Mouse (Mus musculus): Measurements from ENCODE around the gene Vmn1r66.
"Not testable (repeated sequence)": the region's sequence is repeated elsewhere in the genome, so short reads cannot be mapped to it uniquely, and the experiment has no call there.

Vmn1r66 gene

GRCm38 (mm10) chr7:10277906-10278305, at the start of gene Vmn1r66:
Gene Vmn1r66 (minus strand): TSS chr7:10278006.
- in situ Hi-C loops (cut with MboI), result no loop called here

- in situ Hi-C loops (cut with MboI), result not testable (repeated sequence)
Observed at GRCm38 (mm10) chr7:10325462-10325861, 47.7 kb upstream of the Vmn1r66 start.

DNA sequence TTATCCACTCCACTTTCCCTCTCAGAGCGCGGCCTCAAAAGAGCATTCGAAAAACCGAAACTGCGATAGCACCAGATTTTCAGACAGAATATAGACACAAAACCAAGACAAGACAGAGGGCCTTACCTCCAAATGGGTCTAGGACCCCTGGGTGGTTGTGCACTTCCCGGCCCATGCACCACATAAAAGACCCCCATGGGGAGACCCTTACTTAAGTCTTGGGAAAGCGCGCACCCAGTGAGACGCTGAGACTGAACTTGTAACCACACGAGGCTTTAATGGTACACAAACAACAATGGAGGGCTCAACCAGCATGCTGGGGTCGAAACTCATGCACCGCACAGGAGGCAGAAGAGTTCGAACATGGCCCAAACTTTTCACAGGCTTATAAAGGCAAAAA, 25.7 kb downstream of the Vmn1r66 start:
- in situ Hi-C loops (cut with MboI), result no loop called here

DNA sequence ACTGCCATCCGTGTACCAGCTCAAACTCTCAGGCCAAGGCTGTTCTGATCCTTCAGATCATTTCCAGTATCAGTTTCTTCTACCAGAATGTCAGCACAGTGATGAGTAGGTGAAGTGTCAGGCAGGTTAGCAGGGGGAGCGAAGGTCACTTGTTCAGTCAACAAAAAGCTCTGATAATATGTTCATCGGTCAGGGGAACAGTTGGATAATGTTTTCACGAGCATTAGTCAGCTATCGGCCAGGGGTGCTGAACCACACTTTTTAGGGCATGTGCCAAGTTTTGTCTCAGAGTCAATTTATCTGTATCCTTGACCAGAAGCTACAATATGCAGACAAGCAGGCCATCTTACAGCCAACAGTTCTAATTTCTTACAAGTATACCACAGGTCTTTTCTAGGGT, 28.7 kb downstream of the Vmn1r66 start:
- in situ Hi-C loops (cut with MboI), result no loop called here
